In the genomic region with DNA sequence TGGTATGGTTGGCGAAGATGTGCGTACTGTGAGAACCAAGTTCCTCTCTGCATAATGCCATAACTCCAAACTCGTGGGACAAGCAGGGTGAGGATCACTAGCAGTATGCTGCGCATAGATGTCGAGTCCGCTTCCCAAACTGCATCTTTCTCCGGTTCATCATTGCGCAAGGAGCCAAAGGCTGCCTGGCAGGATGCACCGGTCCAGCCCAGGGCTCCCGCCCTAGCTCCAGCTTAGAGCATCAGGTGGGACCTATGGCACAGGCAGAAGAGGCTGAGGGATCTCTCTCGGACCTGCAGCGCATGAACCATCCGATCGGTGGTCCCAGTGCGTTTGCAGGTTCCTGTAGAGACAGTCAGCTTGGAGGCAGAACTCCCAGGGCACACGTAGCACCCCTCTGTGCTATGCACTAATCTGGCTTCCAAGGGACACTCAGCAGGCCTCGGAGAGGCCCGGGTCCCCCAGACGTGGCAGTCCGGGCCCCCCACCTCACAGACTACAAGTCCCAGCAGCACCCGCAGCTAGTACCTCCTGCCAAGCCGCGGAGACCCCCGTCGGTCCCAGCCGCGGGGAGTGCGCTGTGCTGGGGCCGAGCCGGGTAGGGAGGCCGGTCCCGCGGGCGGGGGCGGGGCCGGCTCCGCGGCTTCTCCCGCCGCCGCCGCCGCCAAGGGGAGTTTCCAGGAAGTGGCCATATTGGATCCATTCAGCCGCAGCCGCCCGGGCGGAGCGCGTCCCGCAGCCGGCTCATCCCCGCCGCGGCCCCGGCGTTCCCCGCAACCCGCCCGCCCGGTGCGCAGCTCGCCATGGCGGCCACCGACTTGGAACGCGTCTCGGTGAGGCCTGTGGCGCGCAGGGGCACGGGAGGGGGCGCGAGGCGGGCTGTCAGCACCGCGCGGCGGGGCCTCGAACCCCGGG, we compare ENCODE assay signal across 8 mouse cellular contexts. TPM values are rescaled to one million over a fixed set of nuclear protein-coding genes. Genes with fewer than 3 reads are reported as not detected.
DNase-seq lines count a peak whose midpoint lies in the region; ATAC-seq and TF ChIP-seq lines count a peak whose summit lies in the region.

A gene (plus strand): TSS at position 51 of the 915 bp plus-strand sequence.

- no peaks in the 10 kb centered on the region for H3K9me3 ChIP-seq in ES-Bruce4 (replicated peaks; ENCODE audit: control insufficient read depth, insufficient read depth, low read length, poor library complexity, severe bottlenecking)
- H3K9me3 ChIP-seq in heart, embryonic 13.5 days: no peaks in the 10 kb centered on the region
- no peaks in the 10 kb centered on the region for H3K9me3 ChIP-seq in liver, embryonic 15.5 days (replicated peaks)
- no peaks in the 10 kb centered on the region for H3K9me3 ChIP-seq in neural tube, embryonic 12.5 days

- H3K27ac ChIP-seq in ES-Bruce4 (ENCODE audit: insufficient read depth, low read length): no peak within 1 kb of the TSS
- peak within 1 kb of the TSS; percentile 81 for H3K27ac ChIP-seq in heart, embryonic 13.5 days (replicated peaks)
- peak within 1 kb of the TSS; percentile 94 for H3K27ac ChIP-seq in liver, embryonic 15.5 days (replicated peaks)
- no peak within 1 kb of the TSS for H3K27ac ChIP-seq in neural tube, embryonic 12.5 days
- peak within 1 kb of the TSS; percentile 37 for H3K27ac ChIP-seq in testis, adult 2 months (ENCODE audit: control insufficient read depth, insufficient read depth, low read depth, low read length)

- WGBS in heart, embryonic 13.5 days: 4% methylated on average over 70 of the region's 79 CpGs
- 3% methylated on average over 78 of the region's 79 CpGs for WGBS in liver, embryonic 15.5 days (ENCODE audit: insufficient replicate concordance)
- WGBS in neural tube, embryonic 12.5 days: 4% methylated on average over 77 of the region's 79 CpGs

- no peak for TF ChIP-seq EP300 in ES-Bruce4 (IDR thresholded peaks at IDR 0.05; ENCODE audit: insufficient read depth, low read depth, low read length)

- H3K9ac ChIP-seq in ES-Bruce4 (ENCODE audit: low read depth, poor library complexity, severe bottlenecking): peak within 1 kb of the TSS; percentile 92
- peak within 1 kb of the TSS; percentile 95 for H3K9ac ChIP-seq in heart, embryonic 13.5 days
- peak within 1 kb of the TSS; percentile 91 for H3K9ac ChIP-seq in liver, embryonic 15.5 days
- H3K9ac ChIP-seq in neural tube, embryonic 12.5 days: peak within 1 kb of the TSS; percentile 88

- peak within 1 kb of the TSS; percentile 79 for H3K4me2 ChIP-seq in heart, embryonic 13.5 days
- H3K4me2 ChIP-seq in liver, embryonic 15.5 days: peak within 1 kb of the TSS; percentile 97
- peak within 1 kb of the TSS; percentile 82 for H3K4me2 ChIP-seq in neural tube, embryonic 12.5 days (replicated peaks)

- peak; percentile 56 for ATAC-seq in erythroid progenitor cell, adult 5-6 weeks (replicated peaks; ENCODE audit: low FRiP score, poor library complexity, severe bottlenecking)
- peak; percentile 68 for ATAC-seq in heart, embryonic 13.5 days (ENCODE audit: extremely low read depth, insufficient number of reproducible peaks, low FRiP score, low TSS enrichment)
- ATAC-seq in liver, embryonic 15.5 days (ENCODE audit: insufficient read depth): peak; percentile 71
- ATAC-seq in neural tube, embryonic 12.5 days (ENCODE audit: low FRiP score, low read depth): peak; percentile 85

- peaks cover 5% of the 10 kb centered on the region for H3K4me1 ChIP-seq in ES-Bruce4 (ENCODE audit: control insufficient read depth, insufficient read depth, low read length)
- peaks cover 48% of the 10 kb centered on the region for H3K4me1 ChIP-seq in heart, embryonic 13.5 days
- peaks cover 78% of the 10 kb centered on the region for H3K4me1 ChIP-seq in liver, embryonic 15.5 days (replicated peaks)
- peaks cover 29% of the 10 kb centered on the region for H3K4me1 ChIP-seq in neural tube, embryonic 12.5 days
- peaks cover 5% of the 10 kb centered on the region for H3K4me1 ChIP-seq in testis, adult 2 months (ENCODE audit: control insufficient read depth, insufficient read depth, low read length)

- no peaks in the 10 kb centered on the region for H3K36me3 ChIP-seq in ES-Bruce4 (ENCODE audit: control insufficient read depth, insufficient read depth, low read length, poor library complexity, severe bottlenecking)
- H3K36me3 ChIP-seq in heart, embryonic 13.5 days: no peaks in the 10 kb centered on the region
- H3K36me3 ChIP-seq in liver, embryonic 15.5 days (replicated peaks): peaks cover 10% of the 10 kb centered on the region; the same call in 1 of the 2 replicates
- no peaks in the 10 kb centered on the region for H3K36me3 ChIP-seq in neural tube, embryonic 12.5 days
- H3K36me3 ChIP-seq in testis, adult 2 months (ENCODE audit: control insufficient read depth, insufficient read depth, low read length): no peaks in the 10 kb centered on the region

- H3K27me3 ChIP-seq in ES-Bruce4 (ENCODE audit: control insufficient read depth, insufficient read depth, low read length, poor library complexity, severe bottlenecking): no peaks in the 10 kb centered on the region
- H3K27me3 ChIP-seq in heart, embryonic 13.5 days (replicated peaks): 0 out of 2 replicates have a peak, but pooled peaks cover 4% of the 10 kb centered on the region
- H3K27me3 ChIP-seq in liver, embryonic 15.5 days: peaks cover 16% of the 10 kb centered on the region
- H3K27me3 ChIP-seq in neural tube, embryonic 12.5 days (replicated peaks): 0 out of 2 replicates have a peak, but pooled peaks cover 7% of the 10 kb centered on the region
- H3K27me3 ChIP-seq in testis, adult 2 months (ENCODE audit: control insufficient read depth, insufficient read depth, low read length): no peaks in the 10 kb centered on the region

- H3K4me3 ChIP-seq in ES-Bruce4 (ENCODE audit: low read depth, low read length): peak within 1 kb of the TSS; percentile 76
- H3K4me3 ChIP-seq in heart, embryonic 13.5 days: peak within 1 kb of the TSS; percentile 89
- H3K4me3 ChIP-seq in liver, embryonic 15.5 days (replicated peaks): peak within 1 kb of the TSS; percentile 92
- H3K4me3 ChIP-seq in neural tube, embryonic 12.5 days: peak within 1 kb of the TSS; percentile 81
- peak within 1 kb of the TSS; percentile 67 for H3K4me3 ChIP-seq in testis, adult 2 months (ENCODE audit: control insufficient read depth, low read depth, low read length)

- TF ChIP-seq POLR2A in ES-Bruce4 (IDR thresholded peaks at IDR 0.05; ENCODE audit: insufficient read depth, low read length): no peak
- peak; percentile 9; the same call in 1 of the 2 replicates for TF ChIP-seq POLR2A in testis, adult 2 months (IDR thresholded peaks at IDR 0.05; ENCODE audit: control insufficient read depth, low read depth, low read length)

- DNase-seq in brain, embryonic 18.5 days (ENCODE audit: low read depth, low spot score): peak; percentile 37
- DNase-seq in kidney, postnatal 14 days: peak; percentile 73

- no peak for TF ChIP-seq CTCF in ES-Bruce4 (IDR thresholded peaks at IDR 0.05; ENCODE audit: low read depth, low read length)
- no peak for TF ChIP-seq CTCF in testis, adult 2 months (IDR thresholded peaks at IDR 0.05; ENCODE audit: control insufficient read depth, insufficient read depth, insufficient replicate concordance, low read depth, low read length)

RNA-seq across cellular contexts. Expression of the gene that starts here (rescaled TPM):
- 39.5 and 40.1 TPM in 2 replicates for polyA plus RNA-seq in ES-Bruce4 (2011; ENCODE audit: insufficient read depth, insufficient read length, low read depth, missing spikeins)
- total RNA-seq in erythroid progenitor cell, adult 5-6 weeks (2015; ENCODE audit: low replicate concordance): 143 and 148 TPM in 2 replicates
- 101 and 111 TPM in 2 replicates for total RNA-seq in erythroid progenitor cell, adult 5-6 weeks (2017; ENCODE audit: low replicate concordance)
- polyA plus RNA-seq in heart, embryonic 13.5 days (2015; fragmentation: Nextera tagmentation; extraction: Ambion mirVana): 18.0 and 18.3 TPM in 2 replicates
- polyA plus RNA-seq in liver, embryonic 15.5 days (2015; fragmentation: Nextera tagmentation; extraction: Ambion mirVana): 18.2 and 18.3 TPM in 2 replicates
- 21.4 and 25.2 TPM in 2 replicates for polyA plus RNA-seq in neural tube, embryonic 12.5 days (2016; fragmentation: Nextera tagmentation; extraction: Ambion mirVana)
- 3.0 and 3.2 TPM in 2 replicates for polyA plus RNA-seq in testis, adult 2 months (2012; rRNA removed)

Comparison
In these comparisons a context has a peak if more than half of its experiments do, and no peak if none do; other contexts are left out.
1. H3K27ac ChIP-seq: peak in heart, embryonic 13.5 days (single experiment), liver, embryonic 15.5 days (single experiment) and testis, adult 2 months (single experiment); none in ES-Bruce4 (single experiment) and neural tube, embryonic 12.5 days (single experiment).
2. Peak in every context shown above with its lines, with median percentiles within 50 percentile points of each other: H3K4me3 ChIP-seq, H3K9ac ChIP-seq, ATAC-seq and H3K4me2 ChIP-seq.